In the genomic region with DNA sequence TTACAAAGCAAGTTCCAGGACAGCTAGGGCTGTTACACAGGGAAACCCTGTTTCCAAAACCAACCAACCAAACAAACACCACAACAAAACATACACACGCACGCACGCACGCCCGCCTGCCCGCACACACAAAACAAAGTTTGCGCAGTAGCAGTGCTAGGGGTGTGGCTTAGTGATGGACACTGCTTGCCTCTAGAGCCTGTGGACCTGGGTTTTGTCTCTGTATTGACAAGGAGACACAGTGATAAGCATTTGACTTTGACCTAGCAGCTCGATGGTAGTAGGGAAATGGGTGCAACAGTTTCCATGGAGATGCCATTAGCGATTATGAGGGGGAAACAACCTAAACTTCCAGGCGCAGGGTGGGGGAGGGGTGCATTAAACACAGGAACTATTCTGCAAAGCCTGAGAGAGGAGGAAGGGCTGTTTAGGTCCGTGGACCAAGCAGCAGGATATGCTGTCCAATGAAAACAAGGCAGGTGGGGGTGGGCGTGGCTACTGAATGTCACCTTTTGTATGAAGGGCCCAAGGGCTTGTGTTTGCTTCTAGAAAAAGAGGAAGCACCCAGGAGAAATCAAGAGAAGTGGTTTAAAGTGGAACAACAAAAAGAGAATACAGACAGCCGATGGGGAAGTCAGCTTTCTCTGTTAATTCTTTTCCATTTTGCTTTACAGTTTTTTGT, we compare ENCODE assay signal across 9 mouse cellular contexts. TPM values are rescaled to one million over a fixed set of nuclear protein-coding genes. Genes with fewer than 3 reads are reported as not detected.
DNase-seq lines count a peak whose midpoint lies in the region; ATAC-seq and TF ChIP-seq lines count a peak whose summit lies in the region.
"Had no signal": no experiment of that assay in that cellular context is flagged by ENCODE, and none has a peak within 500 bp of the region (broad histone marks: within the 10 kb centered on the region; RNA-seq: fewer than 3 reads in every experiment).

No protein-coding gene starts in this region.

- no peak for TF ChIP-seq CTCF in G1E (IDR thresholded peaks at IDR 0.05; ENCODE audit: low read depth, low read length)
- TF ChIP-seq CTCF in cerebellum, adult 2 months (IDR thresholded peaks at IDR 0.05; ENCODE audit: borderline replicate concordance, insufficient read depth, low read depth, low read length), result no peak

- H3K36me3 ChIP-seq in G1E (replicated peaks), result no peaks in the 10 kb centered on the region
- no peaks in the 10 kb centered on the region for H3K36me3 ChIP-seq in embryonic facial prominence, embryonic 11.5 days (replicated peaks; ENCODE audit: control insufficient read depth, insufficient read depth, low read depth, low read length)
- H3K36me3 ChIP-seq in liver, embryonic 11.5 days (ENCODE audit: control insufficient read depth, insufficient read depth, low read length), result no peaks in the 10 kb centered on the region
- H3K36me3 ChIP-seq: embryonic facial prominence, embryonic 13.5 days had no signal

- no peak overlapping the region for H3K4me2 ChIP-seq in embryonic facial prominence, embryonic 11.5 days (ENCODE audit: low read depth, low read length)
- H3K4me2 ChIP-seq in liver, embryonic 11.5 days, result peak overlapping the region; percentile 48
- H3K4me2 ChIP-seq: embryonic facial prominence, embryonic 13.5 days had no signal

- H3K4me3 ChIP-seq in G1E (ENCODE audit: low read depth, low read length), result no peak overlapping the region; the same call in 1 of the 2 replicates
- no peak overlapping the region for H3K4me3 ChIP-seq in embryonic facial prominence, embryonic 11.5 days (ENCODE audit: low read depth, low read length)
- H3K4me3 ChIP-seq in liver, embryonic 11.5 days (ENCODE audit: low read depth, low read length), result no peak overlapping the region
- H3K4me3 ChIP-seq in cerebellum, adult 2 months (replicated peaks; ENCODE audit: insufficient read depth, low read depth, low read length), result no peak overlapping the region
- H3K4me3 ChIP-seq: embryonic facial prominence, embryonic 13.5 days had no signal

- ATAC-seq in G1E (ENCODE audit: extremely low read depth, insufficient number of reproducible peaks, low FRiP score, poor library complexity, severe bottlenecking), result peak; percentile 81
- no peak for ATAC-seq in embryonic facial prominence, embryonic 11.5 days (replicated peaks; ENCODE audit: insufficient number of reproducible peaks, low FRiP score, low TSS enrichment, low read depth)
- peak; percentile 74 for ATAC-seq in liver, embryonic 11.5 days (replicated peaks; ENCODE audit: low FRiP score)

- peaks cover 11% of the 10 kb centered on the region for H3K27me3 ChIP-seq in G1E (ENCODE audit: insufficient read depth, low read length)
- no peaks in the 10 kb centered on the region for H3K27me3 ChIP-seq in embryonic facial prominence, embryonic 11.5 days (ENCODE audit: control insufficient read depth, insufficient read depth, low read length)
- no peaks in the 10 kb centered on the region for H3K27me3 ChIP-seq in liver, embryonic 11.5 days (replicated peaks; ENCODE audit: control insufficient read depth, insufficient read depth, low read length)
- H3K27me3 ChIP-seq in cerebellum, adult 2 months (ENCODE audit: control insufficient read depth, insufficient read depth, low read length), result no peaks in the 10 kb centered on the region; the same call in 1 of the 2 replicates
- H3K27me3 ChIP-seq: embryonic facial prominence, embryonic 13.5 days had no signal

- 59% methylated on average over 13 of the region's 13 CpGs for WGBS in embryonic facial prominence, embryonic 11.5 days
- 37% methylated on average over 13 of the region's 13 CpGs for WGBS in liver, embryonic 11.5 days
- WGBS in cerebellum, adult 2 months, result 69% methylated on average over 13 of the region's 13 CpGs

- no peaks in the 10 kb centered on the region for H3K9me3 ChIP-seq in G1E (replicated peaks)
- no peaks in the 10 kb centered on the region for H3K9me3 ChIP-seq in embryonic facial prominence, embryonic 11.5 days (replicated peaks; ENCODE audit: control insufficient read depth, low read length)
- H3K9me3 ChIP-seq in liver, embryonic 11.5 days (ENCODE audit: control insufficient read depth, low read length), result no peaks in the 10 kb centered on the region
- H3K9me3 ChIP-seq: embryonic facial prominence, embryonic 13.5 days had no signal

- no peak for TF ChIP-seq POLR2A in cerebellum, adult 2 months (IDR thresholded peaks at IDR 0.05; ENCODE audit: borderline replicate concordance, insufficient read depth, low read length)

- peaks cover 30% of the 10 kb centered on the region for H3K4me1 ChIP-seq in G1E (ENCODE audit: insufficient read depth, low read depth, low read length)
- no peaks in the 10 kb centered on the region for H3K4me1 ChIP-seq in embryonic facial prominence, embryonic 11.5 days (ENCODE audit: control insufficient read depth, insufficient read depth, low read length)
- peaks cover 13% of the 10 kb centered on the region for H3K4me1 ChIP-seq in liver, embryonic 11.5 days (replicated peaks; ENCODE audit: control insufficient read depth, insufficient read depth, low read length)
- H3K4me1 ChIP-seq in cerebellum, adult 2 months (ENCODE audit: control insufficient read depth, insufficient read depth, low read length), result no peaks in the 10 kb centered on the region

- intact Hi-C loops in gastrocnemius, postnatal 36 days (cut with DNase I), result loop anchor here (5.0 kb wide), 1 partner anchor 115 kb away; no protein-coding TSS in a partner anchor
- intact Hi-C loops in left cerebral cortex, postnatal 10 days (cut with DNase I), result no loop called here

- H3K9ac ChIP-seq in embryonic facial prominence, embryonic 11.5 days (replicated peaks; ENCODE audit: low read length), result no peak overlapping the region
- H3K9ac ChIP-seq in liver, embryonic 11.5 days (ENCODE audit: low read depth, low read length), result no peak overlapping the region
- H3K9ac ChIP-seq: embryonic facial prominence, embryonic 13.5 days had no signal

- peak; percentile 40 for DNase-seq in G1E (ENCODE audit: low spot score)
- DNase-seq in embryonic facial prominence, embryonic 11.5 days (ENCODE audit: low spot score), result peak; percentile 53
- no peak for DNase-seq in liver, embryonic 11.5 days (ENCODE audit: low spot score)
- peak; percentile 87 to 91 for DNase-seq in spleen, postnatal 36 days (ENCODE audit: low spot score in 2 of 2)
- DNase-seq in frontal cortex, postnatal 36 days (ENCODE audit: low spot score in 2 of 2), result no peak
- no peak for DNase-seq in gastrocnemius, postnatal 36 days
- DNase-seq in cerebellum, adult 2 months, result no peak
- no peak for DNase-seq in left cerebral cortex, postnatal 10 days (ENCODE audit: extremely low spot score in 1 of 2, low spot score in 2 of 2)

- H3K27ac ChIP-seq in embryonic facial prominence, embryonic 11.5 days (replicated peaks; ENCODE audit: low read depth, low read length), result no peak overlapping the region
- H3K27ac ChIP-seq in liver, embryonic 11.5 days (ENCODE audit: low read depth, low read length), result no peak overlapping the region
- H3K27ac ChIP-seq in cerebellum, adult 2 months (ENCODE audit: insufficient read depth, low read length), result no peak overlapping the region
- H3K27ac ChIP-seq: embryonic facial prominence, embryonic 13.5 days had no signal

RNA-seq across cellular contexts. Expression of gene Zmynd8, which starts 23.4 kb away (rescaled TPM):
- total RNA-seq in G1E (2014; fragmentation: Nextera tagmentation) (144 and 153 TPM in 2 replicates), G1E (2017) (42.5 and 54.5 TPM in 2 replicates)
- 69.5 and 82.4 TPM in 2 replicates for polyA plus RNA-seq in G1E (2012)
- 36.1 and 36.8 TPM in 2 replicates for polyA plus RNA-seq in embryonic facial prominence, embryonic 11.5 days (2014; fragmentation: Nextera tagmentation; extraction: Ambion mirVana)
- polyA plus RNA-seq in liver, embryonic 11.5 days (2014; fragmentation: Nextera tagmentation; extraction: Ambion mirVana), result 49.1 and 55.8 TPM in 2 replicates
- total RNA-seq in gastrocnemius, postnatal 36 days (2021), result 10 to 100 TPM; 12.7 to 17.3 TPM
- 85.5 and 86.6 TPM in 2 replicates for polyA plus RNA-seq in cerebellum, adult 2 months (2012; rRNA removed)
- 100 to 1,000 TPM; 101 to 104 TPM for total RNA-seq in left cerebral cortex, postnatal 10 days (2021)

Comparison
In these comparisons a context has a peak if more than half of its experiments do, and no peak if none do; other contexts are left out.
1. DNase-seq: peak in G1E (single experiment), embryonic facial prominence, embryonic 11.5 days (single experiment) and spleen, postnatal 36 days (2 of 2); none in liver, embryonic 11.5 days (single experiment), frontal cortex, postnatal 36 days (0 of 2), gastrocnemius, postnatal 36 days (0 of 2), cerebellum, adult 2 months (0 of 2) and left cerebral cortex, postnatal 10 days (0 of 2).